Comparison of ENCODE assay signal across 8 mouse cellular contexts in genomic region chr7:46052161-46052821, GRCm38 (mm10). TPM values are rescaled to one million over a fixed set of nuclear protein-coding genes. Genes with fewer than 3 reads are reported as not detected.
A peak's percentile ranks its signal among the peaks of the same experiment; 100 is the strongest.
DNase-seq lines count a peak whose midpoint lies in the region; ATAC-seq and TF ChIP-seq lines count a peak whose summit lies in the region.
"Had no signal": no experiment of that assay in that cellular context is flagged by ENCODE, and none has a peak within 500 bp of the region (broad histone marks: within the 10 kb centered on the region; RNA-seq: fewer than 3 reads in every experiment).

No protein-coding gene starts in this region.

- H3K27me3 ChIP-seq in intestine, embryonic 14.5 days (replicated peaks; ENCODE audit: control insufficient read depth, insufficient read depth, low read length) = no peaks in the 10 kb centered on the region
- H3K27me3 ChIP-seq in intestine, embryonic 16.5 days (replicated peaks; ENCODE audit: control insufficient read depth, insufficient read depth, low read length) = no peaks in the 10 kb centered on the region
- no peaks in the 10 kb centered on the region for H3K27me3 ChIP-seq in E14TG2a.4 (ENCODE audit: insufficient read depth, low read length)
- no peaks in the 10 kb centered on the region for H3K27me3 ChIP-seq in midbrain, embryonic 15.5 days (replicated peaks)

- peaks cover 79% of the 10 kb centered on the region for H3K36me3 ChIP-seq in intestine, embryonic 14.5 days (ENCODE audit: control insufficient read depth, insufficient read depth, low read length)
- peaks cover 31% of the 10 kb centered on the region for H3K36me3 ChIP-seq in intestine, embryonic 16.5 days (ENCODE audit: control insufficient read depth, insufficient read depth, low read length)
- H3K36me3 ChIP-seq in E14TG2a.4 (ENCODE audit: insufficient read depth, low read length) = peaks cover 83% of the 10 kb centered on the region
- H3K36me3 ChIP-seq in midbrain, embryonic 15.5 days (replicated peaks) = peaks cover 51% of the 10 kb centered on the region; the same call in 1 of the 2 replicates

- no peaks in the 10 kb centered on the region for H3K9me3 ChIP-seq in intestine, embryonic 14.5 days (ENCODE audit: control insufficient read depth, low read length)
- H3K9me3 ChIP-seq in intestine, embryonic 16.5 days (ENCODE audit: control insufficient read depth, low read length) = no peaks in the 10 kb centered on the region
- H3K9me3 ChIP-seq in E14TG2a.4 (ENCODE audit: low read length) = no peaks in the 10 kb centered on the region
- no peaks in the 10 kb centered on the region for H3K9me3 ChIP-seq in midbrain, embryonic 15.5 days

- no peak overlapping the region for H3K4me3 ChIP-seq in intestine, embryonic 14.5 days (ENCODE audit: low read depth, low read length)
- no peak overlapping the region for H3K4me3 ChIP-seq in intestine, embryonic 16.5 days (ENCODE audit: low read length)
- H3K4me3 ChIP-seq in E14TG2a.4 (replicated peaks; ENCODE audit: low read length) = no peak overlapping the region
- no peak overlapping the region for H3K4me3 ChIP-seq in midbrain, embryonic 15.5 days

- TF ChIP-seq CTCF in E14TG2a.4 (conservative IDR thresholded peaks at IDR 0.05; ENCODE audit: low read length) = 0 out of 2 replicates have a peak, but pooled peaks have one; percentile 7

- H3K4me1 ChIP-seq in intestine, embryonic 14.5 days (replicated peaks; ENCODE audit: control insufficient read depth, insufficient read depth, low read length) = no peaks in the 10 kb centered on the region
- no peaks in the 10 kb centered on the region for H3K4me1 ChIP-seq in intestine, embryonic 16.5 days (ENCODE audit: control insufficient read depth, insufficient read depth, low read length)
- peaks cover 10% of the 10 kb centered on the region for H3K4me1 ChIP-seq in E14TG2a.4 (replicated peaks; ENCODE audit: low read depth, low read length)
- H3K4me1 ChIP-seq in midbrain, embryonic 15.5 days = no peaks in the 10 kb centered on the region

- H3K27ac ChIP-seq in intestine, embryonic 14.5 days (ENCODE audit: low read depth) = no peak overlapping the region
- no peak overlapping the region for H3K27ac ChIP-seq in intestine, embryonic 16.5 days (ENCODE audit: low read length)
- H3K27ac ChIP-seq in midbrain, embryonic 15.5 days = no peak overlapping the region

- no peak overlapping the region for H3K9ac ChIP-seq in intestine, embryonic 14.5 days (ENCODE audit: low read length)
- H3K9ac ChIP-seq in intestine, embryonic 16.5 days (ENCODE audit: low read depth, low read length) = no peak overlapping the region
- H3K9ac ChIP-seq in midbrain, embryonic 15.5 days = no peak overlapping the region

- peak; percentile 44; the same call in 1 of the 2 replicates for ATAC-seq in intestine, embryonic 14.5 days (replicated peaks; ENCODE audit: low FRiP score, low TSS enrichment, low read depth)
- no peak for ATAC-seq in intestine, embryonic 16.5 days
- peak; percentile 46 for ATAC-seq in inflammation-experienced regulatory T-cells, adult 6 months
- no peak for ATAC-seq in midbrain, embryonic 15.5 days (replicated peaks)

- no peak overlapping the region for H3K4me2 ChIP-seq in intestine, embryonic 14.5 days (ENCODE audit: low read length)
- no peak overlapping the region for H3K4me2 ChIP-seq in intestine, embryonic 16.5 days (ENCODE audit: low read depth, low read length)
- no peak overlapping the region for H3K4me2 ChIP-seq in midbrain, embryonic 15.5 days

- no peak for DNase-seq in intestine, embryonic 14.5 days (ENCODE audit: low spot score)
- DNase-seq in 3T3-L1 (ENCODE audit: low read depth, low spot score) = peak; percentile 22
- DNase-seq in adrenal gland, adult 18-20 months (ENCODE audit: low spot score in 2 of 2) = no peak
- DNase-seq: adrenal gland, postnatal 10 days had no signal

- WGBS in intestine, embryonic 14.5 days = 91% methylated on average over 4 of the region's 4 CpGs
- 84% methylated on average over 4 of the region's 4 CpGs for WGBS in intestine, embryonic 16.5 days
- WGBS in midbrain, embryonic 15.5 days = 92% methylated on average over 4 of the region's 4 CpGs

RNA-seq across cellular contexts. Expression of gene Nomo1, which starts 18.8 kb away (rescaled TPM):
- 39.3 and 48.2 TPM in 2 replicates for polyA plus RNA-seq in intestine, embryonic 14.5 days (2014; fragmentation: Nextera tagmentation; extraction: Ambion mirVana)
- polyA plus RNA-seq in intestine, embryonic 16.5 days (2015; fragmentation: Nextera tagmentation; extraction: Ambion mirVana) = 95.7 and 102 TPM in 2 replicates
- 10 to 100 TPM; 18.2 to 22.0 (median 21.4) TPM for polyA plus RNA-seq in inflammation-experienced regulatory T-cells, adult 6 months (2017; shearing (Covaris generic))
- 10 to 100 TPM; 64.2 to 67.0 TPM for total RNA-seq in adrenal gland, adult 18-20 months (2021)
- polyA plus RNA-seq in midbrain, embryonic 15.5 days (2015; fragmentation: Nextera tagmentation; extraction: Ambion mirVana) = 43.3 and 46.7 TPM in 2 replicates

RNA-seq across cellular contexts. Expression of gene Abcc6, which starts 22.2 kb away (rescaled TPM):
- 1.5 and 2.4 TPM in 2 replicates for polyA plus RNA-seq in intestine, embryonic 14.5 days (2014; fragmentation: Nextera tagmentation; extraction: Ambion mirVana)
- polyA plus RNA-seq in intestine, embryonic 16.5 days (2015; fragmentation: Nextera tagmentation; extraction: Ambion mirVana) = 6.1 and 6.6 TPM in 2 replicates
- not detected for polyA plus RNA-seq in inflammation-experienced regulatory T-cells, adult 6 months (2017; shearing (Covaris generic))
- total RNA-seq in adrenal gland, adult 18-20 months (2021) = under 1 TPM in 1 of 2 experiments, not detected in 1; 0.10 TPM
- polyA plus RNA-seq in midbrain, embryonic 15.5 days (2015; fragmentation: Nextera tagmentation; extraction: Ambion mirVana) = 0.59 TPM in 2 replicates

RNA-seq across cellular contexts. Expression of gene Kcnj11, which starts 48.3 kb away (rescaled TPM):
- 0.27 and 0.61 TPM in 2 replicates for polyA plus RNA-seq in intestine, embryonic 14.5 days (2014; fragmentation: Nextera tagmentation; extraction: Ambion mirVana)
- 0.55 and 0.65 TPM in 2 replicates for polyA plus RNA-seq in intestine, embryonic 16.5 days (2015; fragmentation: Nextera tagmentation; extraction: Ambion mirVana)
- polyA plus RNA-seq in inflammation-experienced regulatory T-cells, adult 6 months (2017; shearing (Covaris generic)) = not detected
- total RNA-seq in adrenal gland, adult 18-20 months (2021) = 1 to 10 TPM; 2.8 to 4.6 TPM
- 2.3 and 2.4 TPM in 2 replicates for polyA plus RNA-seq in midbrain, embryonic 15.5 days (2015; fragmentation: Nextera tagmentation; extraction: Ambion mirVana)

Comparison
In these comparisons a context has a peak if more than half of its experiments do, and no peak if none do; other contexts are left out.
1. ATAC-seq: peak in intestine, embryonic 14.5 days (single experiment) and inflammation-experienced regulatory T-cells, adult 6 months (single experiment); none in intestine, embryonic 16.5 days (single experiment) and midbrain, embryonic 15.5 days (single experiment).